Mouse (Mus musculus) liver, embryonic 14.5 days (tissue): ENCODE results near the gene Itgb6. TPM values are rescaled to one million over a fixed set of nuclear protein-coding genes. Genes with fewer than 3 reads are reported as not detected.

ENCODE experiments used
- ATAC-seq: fragments of 200-750 bp; cut with Nextera tagmentation; 2 replicates; pipeline ENCODE4 v1.8.0; 2017; ENCODE audit warnings: moderate number of reproducible peaks, mild to moderate bottlenecking, moderate library complexity; ENCODE audit not compliant: insufficient read depth
- DNase-seq, 3 experiments: peaks; one replicate each; pipeline ENCODE4 v3.0.0-alpha.2; 2012 to 2013; ENCODE audit warnings: low read depth in 3 of 3, low spot score in 3 of 3
- H3K27ac ChIP-seq: fragments of 300-500 bp; sonication (generic); 2 replicates; pipeline ENCODE4 v1.5.1; 2014; ENCODE audit warnings: moderate library complexity, mild to moderate bottlenecking, control low read depth, inconsistent platforms
- H3K27me3 ChIP-seq: fragments of 300-500 bp; sonication (generic); 2 replicates; pipeline ENCODE4 v1.6.1; 2014; ENCODE audit warnings: mild to moderate bottlenecking, low read length, moderate library complexity; ENCODE audit not compliant: control insufficient read depth, insufficient read depth
- H3K36me3 ChIP-seq: fragments of 300-500 bp; sonication (generic); replicated peaks from 2 replicates; pipeline ENCODE4 v1.6.1; 2014; ENCODE audit warnings: low read depth; ENCODE audit not compliant: control insufficient read depth, insufficient read depth
- H3K4me1 ChIP-seq, 2 experiments: fragments of 200-500 bp in 1 of 2; fragments of 300-500 bp in 1 of 2; sonication (generic) in 1 of 2; replicated peaks; 2 replicates each; pipeline ENCODE4 v1.6.1; 2012 to 2014; ENCODE audit warnings: antibody characterized with exemption in 1 of 2, inconsistent platforms in 1 of 2, low read length in 1 of 2; ENCODE audit not compliant: control insufficient read depth in 2 of 2, insufficient read depth in 2 of 2
- H3K4me2 ChIP-seq: fragments of 300-500 bp; sonication (generic); 2 replicates; pipeline ENCODE4 v1.6.1; 2014; ENCODE audit warnings: low read depth, mild to moderate bottlenecking, control low read depth, moderate library complexity
- H3K4me3 ChIP-seq, 2 experiments: fragments of 200-500 bp in 1 of 2; fragments of 300-500 bp in 1 of 2; sonication (generic) in 1 of 2; 2 replicates each; pipeline ENCODE4 v1.5.1; 2012 to 2014; ENCODE audit warnings: low read depth in 2 of 2, low read length in 2 of 2, mild to moderate bottlenecking in 2 of 2, control low read depth in 1 of 2, inconsistent platforms in 1 of 2, moderate library complexity in 1 of 2; ENCODE audit not compliant: insufficient read depth in 1 of 2
- H3K9ac ChIP-seq: fragments of 300-500 bp; sonication (generic); replicated peaks from 2 replicates; pipeline ENCODE4 v1.6.1; 2014; ENCODE audit warnings: mild to moderate bottlenecking, control low read depth, moderate library complexity
- H3K9me3 ChIP-seq: fragments of 300-500 bp; sonication (generic); 2 replicates; pipeline ENCODE4 v1.6.1; 2016; ENCODE audit warnings: low read length, mixed read lengths; ENCODE audit not compliant: control insufficient read depth
- CTCF ChIP-seq: IDR thresholded peaks from 2 replicates; pipeline ENCODE4 v1.5.1; 2016; ENCODE audit warnings: antibody characterized with exemption, low read depth, control low read depth
- EP300 ChIP-seq: IDR thresholded peaks from 2 replicates; pipeline ENCODE4 v1.6.1; 2016; ENCODE audit warnings: antibody characterized with exemption, low read depth
- WGBS: fragments of 180-500 bp; shearing (Covaris S2); extraction: QIAGEN DNeasy Blood & Tissue Kit; methylation state at CpG from one replicate; pipeline ENCODE4 v1.1.7; 2014; ENCODE audit not compliant: insufficient replicate concordance; 5-methylcytosine and 5-hydroxymethylcytosine counted together
- polyA plus RNA-seq, 2 experiments: library from polyadenylated mRNA; depleted of rRNA in 1 of 2; stranded (reverse) in 1 of 2; unstranded in 1 of 2; fragments of >200 nt; fragmentation: Nextera tagmentation in 1 of 2; extraction: Ambion mirVana in 1 of 2; gene quantifications; 2 replicates each; pipeline versions ENCODE4 v1.2.1 to v1.2.3; 2012 to 2014

The Itgb6 gene
- polyA plus RNA-seq, 2 experiments: 0.02 to 0.05 TPM

DNA sequence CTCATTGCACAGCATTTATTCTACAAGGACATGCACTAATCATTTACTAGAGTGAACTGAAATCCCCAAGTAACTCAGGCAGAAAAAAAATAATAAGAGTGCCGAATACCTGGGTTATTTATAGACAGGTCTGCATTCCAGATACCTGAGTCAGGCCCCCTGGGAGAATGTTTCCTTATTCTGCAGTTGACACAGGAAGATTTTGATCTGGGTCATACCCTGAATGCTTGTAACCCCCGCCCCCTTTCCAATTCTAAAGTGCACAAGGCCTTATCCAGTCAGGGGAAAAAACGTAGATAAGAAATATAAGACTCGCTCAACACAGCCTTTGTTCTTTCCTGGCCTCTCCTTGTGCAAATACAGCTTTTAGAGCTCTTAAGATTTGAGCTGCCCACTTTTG is 19.1 kb downstream of the Itgb6 start:
- Histone ChIP-seq H3K9ac (no peak overlapping the region), H3K27ac (no peak overlapping the region), H3K9me3 (no peaks in the 10 kb centered on the region), H3K36me3 (no peaks in the 10 kb centered on the region), H3K4me1 (no peaks in the 10 kb centered on the region; a peak in 1 of 4 replicates), H3K27me3 (no peaks in the 10 kb centered on the region), H3K4me2 (no peak overlapping the region), H3K4me3 (no peak overlapping the region)
- TF ChIP-seq EP300: no peak
- TF ChIP-seq CTCF: no peak
- 32% methylated on average over 4 of the region's 4 CpGs for WGBS
- DNase-seq: no peak
- ATAC-seq: no peak

DNA sequence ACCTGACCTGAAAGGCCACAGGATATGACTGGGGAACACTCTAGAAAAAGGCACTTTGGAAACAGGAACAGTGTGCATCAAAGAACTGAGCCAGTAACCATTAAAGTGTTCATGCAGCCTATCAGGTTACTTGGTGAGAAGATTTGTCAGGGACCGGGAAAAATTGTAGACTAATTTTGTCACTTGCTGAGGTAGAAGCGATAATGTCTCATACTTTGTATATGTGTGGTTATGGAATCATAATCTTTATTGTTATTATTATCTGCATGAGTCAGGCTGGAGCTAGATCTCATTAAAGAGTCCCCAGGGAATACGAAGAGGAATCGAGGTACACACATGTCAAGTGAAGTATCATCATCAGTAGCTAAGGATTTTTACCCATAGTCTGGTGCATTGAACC is 21.5 kb downstream of the Itgb6 start:
- Histone ChIP-seq H3K27ac (no peak overlapping the region), H3K4me2 (no peak overlapping the region), H3K9ac (no peak overlapping the region), H3K9me3 (no peaks in the 10 kb centered on the region), H3K36me3 (no peaks in the 10 kb centered on the region), H3K27me3 (no peaks in the 10 kb centered on the region), H3K4me1 (no peaks in the 10 kb centered on the region; a peak in 1 of 4 replicates), H3K4me3 (no peak overlapping the region)
- DNase-seq (no peak), ATAC-seq (no peak)
- TF ChIP-seq EP300: no peak
- no peak for TF ChIP-seq CTCF
- 66% methylated on average over 4 of the region's 4 CpGs for WGBS

DNA sequence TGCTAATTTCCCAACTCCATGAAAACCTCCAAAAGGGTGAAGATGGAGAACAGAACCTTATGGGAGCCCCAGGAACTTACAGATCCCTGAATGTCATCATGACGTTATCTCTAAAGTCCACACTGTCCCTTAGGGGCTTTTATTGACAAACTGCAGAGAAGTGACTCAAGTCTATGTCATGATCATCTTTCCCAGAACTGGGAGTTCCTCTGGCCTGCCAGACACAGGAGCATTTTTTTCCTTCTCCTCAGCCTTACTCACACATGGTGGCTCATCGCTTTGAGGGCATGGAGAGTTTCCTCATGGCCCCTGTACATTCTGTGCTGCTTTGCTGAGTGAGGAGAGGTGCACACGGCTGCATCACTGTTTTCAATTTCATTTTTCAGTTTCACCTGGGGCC is 22.4 kb downstream of the Itgb6 start:
- Histone ChIP-seq H3K27me3 (no peaks in the 10 kb centered on the region), H3K9me3 (no peaks in the 10 kb centered on the region), H3K4me2 (no peak overlapping the region), H3K4me1 (no peaks in the 10 kb centered on the region; a peak in 1 of 4 replicates), H3K9ac (no peak overlapping the region), H3K4me3 (no peak overlapping the region), H3K27ac (no peak overlapping the region), H3K36me3 (no peaks in the 10 kb centered on the region)
- 58% methylated on average over 3 of the region's 3 CpGs for WGBS
- TF ChIP-seq EP300: no peak
- ATAC-seq (no peak), DNase-seq (no peak)

DNA sequence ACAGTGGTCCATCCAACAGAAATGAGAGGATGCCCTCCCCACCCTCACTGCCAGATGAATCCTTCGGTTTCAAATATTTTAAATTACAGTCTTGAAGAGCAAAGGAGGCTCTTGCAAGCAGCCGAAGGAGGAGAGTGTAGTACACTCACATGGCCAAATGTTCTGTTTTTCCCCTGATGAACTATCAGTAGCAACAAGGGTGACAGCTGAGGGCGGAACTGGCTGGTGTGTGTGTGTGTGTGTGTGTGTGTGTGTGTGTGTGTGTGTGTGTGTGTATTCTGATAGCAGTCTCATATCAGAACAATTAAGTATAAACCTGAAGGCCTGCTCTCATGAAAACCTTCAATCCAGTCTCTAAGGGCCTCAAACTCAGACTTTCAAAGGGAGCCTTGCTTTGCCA is 22.9 kb downstream of the Itgb6 start:
- DNase-seq: no peak
- Histone ChIP-seq H3K9me3 (no peaks in the 10 kb centered on the region), H3K27ac (no peak overlapping the region), H3K4me2 (no peak overlapping the region), H3K4me3 (no peak overlapping the region), H3K4me1 (no peaks in the 10 kb centered on the region; a peak in 1 of 4 replicates), H3K27me3 (no peaks in the 10 kb centered on the region), H3K36me3 (no peaks in the 10 kb centered on the region), H3K9ac (no peak overlapping the region)
- TF ChIP-seq EP300: no peak
- TF ChIP-seq CTCF: no peak
- WGBS: 42% methylated on average over 3 of the region's 3 CpGs
- ATAC-seq: no peak

DNA sequence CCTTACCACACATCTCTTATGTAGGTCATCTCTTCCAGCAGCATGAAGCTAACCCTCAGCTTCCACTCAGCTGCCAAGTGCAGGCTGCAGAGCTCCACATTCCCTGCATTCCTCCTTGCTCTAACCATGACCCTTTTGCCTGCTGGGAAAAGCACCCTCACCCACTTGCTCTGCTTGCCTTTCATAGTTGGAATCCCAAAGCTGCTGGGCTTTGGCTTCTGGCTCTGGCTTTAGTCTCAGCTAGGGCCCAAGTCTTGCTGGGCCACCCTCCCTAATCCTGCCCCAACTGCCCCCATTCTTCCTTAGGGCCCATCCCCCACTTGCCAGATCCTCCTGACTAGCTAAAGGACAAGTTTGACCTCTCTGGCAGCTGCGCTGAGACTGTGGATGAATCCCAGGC is 24.3 kb downstream of the Itgb6 start:
- H3K36me3 ChIP-seq: no peaks in the 10 kb centered on the region
- 64% methylated on average over 1 of the region's 1 CpGs for WGBS
- no peaks in the 10 kb centered on the region for H3K9me3 ChIP-seq
- H3K4me3 ChIP-seq: no peak overlapping the region
- H3K4me2 ChIP-seq: no peak overlapping the region
- H3K27me3 ChIP-seq: no peaks in the 10 kb centered on the region
- ATAC-seq (no peak), DNase-seq (no peak)
- no peak overlapping the region for H3K27ac ChIP-seq
- no peaks in the 10 kb centered on the region; a peak in 1 of 4 replicates for H3K4me1 ChIP-seq
- H3K9ac ChIP-seq: no peak overlapping the region
- TF ChIP-seq EP300: no peak
- TF ChIP-seq CTCF: no peak
